Mouse (Mus musculus) heart, adult 2 months (tissue): ENCODE results near the gene 1700007K13Rik.

Source experiments
- CTCF ChIP-seq: fragments of 200-600 bp; IDR thresholded peaks from 2 replicates; pipeline ENCODE4 v1.8.1; 2022; ENCODE audit warnings: antibody characterized with exemption, mild to moderate bottlenecking, moderate library complexity
- POLR2A ChIP-seq: fragments of 200-500 bp; IDR thresholded peaks from 2 replicates; pipeline ENCODE4 v1.6.1; 2011; ENCODE audit warnings: mild to moderate bottlenecking, low read depth, low read length, control low read depth; ENCODE audit not compliant: insufficient read depth

- TF ChIP-seq CTCF (no peak), POLR2A (no peak)
Measured at GRCm38 (mm10) chr2:28451663-28452062, 14.5 kb downstream of the 1700007K13Rik start.
